Mouse (Mus musculus): ENCODE results near the gene Gpc5.
"Not testable (repeated sequence)": the region's sequence is repeated elsewhere in the genome, so short reads cannot be mapped to it uniquely, and the experiment has no call there.

Gene Gpc5

GRCm38 (mm10) chr14:115092081-115092480, at the start of gene Gpc5:
Gene Gpc5, plus strand, starts transcription at chr14:115092215.
- peak; percentile 90 for DNase-seq (ENCODE audit: inconsistent ontology term)

- DNase-seq (ENCODE audit: inconsistent ontology term): no peak
Measured at GRCm38 (mm10) chr14:115042660-115043059, 49.4 kb upstream of the Gpc5 start.

- no peak for DNase-seq (ENCODE audit: inconsistent ontology term)
Measured at GRCm38 (mm10) chr14:115044016-115044415, 48.0 kb upstream of the Gpc5 start.

GRCm38 (mm10) chr14:115045712-115046111, 46.3 kb upstream of the Gpc5 start:
- DNase-seq (ENCODE audit: inconsistent ontology term): no peak

GRCm38 (mm10) chr14:115047316-115047715, 44.7 kb upstream of the Gpc5 start:
- DNase-seq (ENCODE audit: inconsistent ontology term): no peak

- no peak for DNase-seq (ENCODE audit: inconsistent ontology term)
Measured at GRCm38 (mm10) chr14:115047990-115048862, 43.8 kb upstream of the Gpc5 start.

GRCm38 (mm10) chr14:115048863-115049566, 43.0 kb upstream of the Gpc5 start:
- DNase-seq (ENCODE audit: inconsistent ontology term): no peak

- DNase-seq (ENCODE audit: inconsistent ontology term): no peak
Measured at GRCm38 (mm10) chr14:115049831-115050230, 42.2 kb upstream of the Gpc5 start.

GRCm38 (mm10) chr14:115051106-115051760, 40.8 kb upstream of the Gpc5 start:
- DNase-seq (ENCODE audit: inconsistent ontology term): no peak

GRCm38 (mm10) chr14:115052371-115052770, 39.6 kb upstream of the Gpc5 start:
- DNase-seq (ENCODE audit: inconsistent ontology term): no peak

- DNase-seq (ENCODE audit: inconsistent ontology term): no peak
Measured at GRCm38 (mm10) chr14:115054252-115054651, 37.8 kb upstream of the Gpc5 start.

GRCm38 (mm10) chr14:115057524-115057923, 34.5 kb upstream of the Gpc5 start:
- DNase-seq (ENCODE audit: inconsistent ontology term): no peak

- DNase-seq (ENCODE audit: inconsistent ontology term): not testable (repeated sequence)
Measured at GRCm38 (mm10) chr14:115066164-115066563, 25.9 kb upstream of the Gpc5 start.

GRCm38 (mm10) chr14:115070534-115070933, 21.5 kb upstream of the Gpc5 start:
- DNase-seq (ENCODE audit: inconsistent ontology term): peak; percentile 35

- no peak for DNase-seq (ENCODE audit: inconsistent ontology term)
Measured at GRCm38 (mm10) chr14:115077340-115077739, 14.7 kb upstream of the Gpc5 start.

- no peak for DNase-seq (ENCODE audit: inconsistent ontology term)
Measured at GRCm38 (mm10) chr14:115078064-115078463, 14.0 kb upstream of the Gpc5 start.

- DNase-seq (ENCODE audit: inconsistent ontology term): no peak
Measured at GRCm38 (mm10) chr14:115081728-115082502, 10.1 kb upstream of the Gpc5 start.

GRCm38 (mm10) chr14:115090516-115090915, 1.5 kb upstream of the Gpc5 start:
- no peak for DNase-seq (ENCODE audit: inconsistent ontology term)

GRCm38 (mm10) chr14:115092510-115092909, 495 bp downstream of the Gpc5 start:
- DNase-seq (ENCODE audit: inconsistent ontology term): no peak

GRCm38 (mm10) chr14:115092952-115093351, 937 bp downstream of the Gpc5 start:
- DNase-seq (ENCODE audit: inconsistent ontology term): no peak

- DNase-seq (ENCODE audit: inconsistent ontology term): no peak
Measured at GRCm38 (mm10) chr14:115100617-115101299, 8.7 kb downstream of the Gpc5 start.
